Mouse (Mus musculus) heart, embryonic 15.5 days (tissue): Measurements from ENCODE around the gene Tfdp1. TPM values are rescaled to one million over a fixed set of nuclear protein-coding genes. Genes with fewer than 3 reads are reported as not detected.

Source experiments
- ATAC-seq: fragments of 200-750 bp; cut with Nextera tagmentation; replicated peaks from 2 replicates; pipeline ENCODE4 v1.8.0; 2017; ENCODE audit warnings: low read depth, moderate TSS enrichment; ENCODE audit not compliant: insufficient number of reproducible peaks, insufficient read depth, low FRiP score
- H3K27ac ChIP-seq: fragments of 300-500 bp; sonication (generic); 2 replicates; pipeline ENCODE4 v1.5.1; 2015; ENCODE audit warnings: mild to moderate bottlenecking, inconsistent platforms
- H3K27me3 ChIP-seq: fragments of 300-500 bp; sonication (generic); 2 replicates; pipeline ENCODE4 v1.6.1; 2015; ENCODE audit warnings: inconsistent platforms
- H3K36me3 ChIP-seq: fragments of 300-500 bp; sonication (generic); 2 replicates; pipeline ENCODE4 v1.6.1; 2015; ENCODE audit warnings: mild to moderate bottlenecking, inconsistent platforms
- H3K4me1 ChIP-seq: fragments of 300-500 bp; sonication (generic); replicated peaks from 2 replicates; pipeline ENCODE4 v1.6.1; 2015; ENCODE audit warnings: inconsistent platforms
- H3K4me2 ChIP-seq: fragments of 300-500 bp; sonication (generic); 2 replicates; pipeline ENCODE4 v1.6.1; 2015; ENCODE audit warnings: inconsistent platforms, mild to moderate bottlenecking, moderate library complexity
- H3K4me3 ChIP-seq: fragments of 300-500 bp; sonication (generic); 2 replicates; pipeline ENCODE4 v1.5.1; 2015; ENCODE audit warnings: mild to moderate bottlenecking, inconsistent platforms
- H3K9ac ChIP-seq: fragments of 300-500 bp; sonication (generic); 2 replicates; pipeline ENCODE4 v1.6.1; 2015; ENCODE audit warnings: mild to moderate bottlenecking, inconsistent platforms
- H3K9me3 ChIP-seq: fragments of 300-500 bp; sonication (generic); replicated peaks from 2 replicates; pipeline ENCODE4 v1.6.1; 2016; ENCODE audit warnings: inconsistent platforms
- WGBS: fragments of 180-500 bp; shearing (Covaris S2); methylation state at CpG from one replicate; pipeline ENCODE4 v1.1.7; 2015; ENCODE audit warnings: mixed read lengths; 5-methylcytosine and 5-hydroxymethylcytosine counted together
- polyA plus RNA-seq: library from polyadenylated mRNA; unstranded; fragments of >200 nt; fragmentation: Nextera tagmentation; extraction: Ambion mirVana; gene quantifications from 2 replicates; pipeline ENCODE4 v1.2.1, GENCODE M21; 2015

Tfdp1 gene
- polyA plus RNA-seq, 1 experiment from 2014 or later = 71.9 TPM

DNA sequence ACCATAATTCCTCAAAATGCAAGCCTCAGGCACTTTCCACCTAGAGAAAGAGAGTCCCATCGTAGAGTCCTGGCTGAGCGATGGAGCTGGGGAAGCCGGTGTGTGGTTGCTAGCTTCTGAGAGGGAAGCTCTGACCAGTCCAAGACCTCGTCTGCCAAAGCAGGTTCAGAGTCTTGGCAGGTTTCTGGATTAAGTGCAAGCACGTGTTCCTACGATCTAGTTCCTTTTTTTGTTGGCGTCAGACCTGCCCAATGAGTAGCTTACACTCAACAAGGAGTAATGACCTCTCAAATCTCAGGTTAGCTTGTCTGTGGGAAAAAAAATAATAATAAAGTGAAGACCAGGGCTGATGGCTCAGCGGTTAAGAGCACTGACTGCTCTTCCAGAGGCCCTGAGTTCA lies 49.2 kb downstream of the Tfdp1 start:
- H3K9ac ChIP-seq = no peak overlapping the region
- H3K9me3 ChIP-seq = no peaks in the 10 kb centered on the region
- WGBS = 74% methylated on average over 8 of the region's 8 CpGs
- no peaks in the 10 kb centered on the region for H3K4me1 ChIP-seq
- no peaks in the 10 kb centered on the region for H3K36me3 ChIP-seq
- no peak overlapping the region for H3K4me2 ChIP-seq
- no peak overlapping the region for H3K4me3 ChIP-seq
- H3K27me3 ChIP-seq = no peaks in the 10 kb centered on the region
- ATAC-seq = no peak
- H3K27ac ChIP-seq = no peak overlapping the region

- no peak overlapping the region for H3K27ac ChIP-seq
- no peak overlapping the region for H3K9ac ChIP-seq
- H3K36me3 ChIP-seq = no peaks in the 10 kb centered on the region
- WGBS = 76% methylated on average over 2 of the region's 2 CpGs
- H3K4me3 ChIP-seq = no peak overlapping the region
- H3K27me3 ChIP-seq = no peaks in the 10 kb centered on the region
- H3K9me3 ChIP-seq = no peaks in the 10 kb centered on the region
- no peaks in the 10 kb centered on the region for H3K4me1 ChIP-seq
- no peak for ATAC-seq
- H3K4me2 ChIP-seq = no peak overlapping the region
These were observed 50.2 kb downstream of the Tfdp1 start for GRCm38 (mm10) chr8:13388744-13389143.

DNA sequence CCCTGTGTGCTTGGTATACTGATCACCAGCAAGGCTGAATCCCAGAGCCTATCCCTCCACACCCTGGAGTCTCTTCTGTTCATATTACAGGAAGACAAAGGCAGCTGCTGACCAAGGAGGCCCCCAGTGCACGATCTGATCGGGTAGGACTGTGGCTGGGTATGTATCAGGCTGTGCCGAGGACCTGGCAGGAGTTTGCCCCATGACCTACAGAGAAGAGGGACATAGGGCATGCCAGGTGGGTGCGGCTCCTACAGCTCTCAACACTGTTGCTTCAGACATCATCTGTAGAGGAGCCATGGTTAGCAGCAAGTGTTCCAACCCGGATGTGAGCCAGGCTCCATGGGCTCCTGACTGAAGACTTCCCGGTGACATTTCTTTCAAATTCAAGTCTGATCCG lies 55.3 kb downstream of the Tfdp1 start:
- Histone ChIP-seq H3K4me1 (no peaks in the 10 kb centered on the region), H3K9me3 (no peaks in the 10 kb centered on the region), H3K4me2 (no peak overlapping the region), H3K9ac (no peak overlapping the region), H3K36me3 (no peaks in the 10 kb centered on the region), H3K4me3 (no peak overlapping the region), H3K27me3 (no peaks in the 10 kb centered on the region), H3K27ac (no peak overlapping the region)
- no peak for ATAC-seq
- 85% methylated on average over 7 of the region's 7 CpGs for WGBS

DNA sequence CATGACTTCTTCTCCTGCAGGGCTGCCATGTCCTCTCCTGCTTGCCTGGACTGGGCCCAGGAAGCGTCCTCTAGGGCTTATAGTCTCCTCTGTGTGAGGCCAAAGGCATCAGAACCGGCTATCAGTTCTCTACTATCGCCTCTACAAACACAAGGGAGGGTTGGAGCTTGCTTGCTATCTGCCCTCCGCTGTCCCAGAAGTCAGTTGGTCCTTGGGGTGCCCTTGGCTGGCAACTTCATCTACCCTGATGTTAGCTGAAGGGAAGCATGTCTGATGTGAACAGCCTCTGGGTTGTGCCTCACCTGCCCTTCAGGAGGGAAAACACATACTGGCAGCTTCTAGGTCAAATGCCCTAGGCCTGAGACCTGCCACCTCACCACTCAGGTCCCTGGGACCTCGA lies 58.2 kb downstream of the Tfdp1 start, which contains the start of gene Atp4b:
Gene Atp4b (minus strand): TSS at position 101 of the 400 bp plus-strand sequence.
- no peaks in the 10 kb centered on the region for H3K9me3 ChIP-seq
- ATAC-seq = no peak
- H3K9ac ChIP-seq = no peak within 1 kb of the TSS
- H3K27ac ChIP-seq = no peak within 1 kb of the TSS
- H3K36me3 ChIP-seq = no peaks in the 10 kb centered on the region
- WGBS = 65% methylated on average over 5 of the region's 5 CpGs
- no peak within 1 kb of the TSS for H3K4me2 ChIP-seq
- H3K27me3 ChIP-seq = no peaks in the 10 kb centered on the region
- H3K4me1 ChIP-seq = no peaks in the 10 kb centered on the region
- no peak within 1 kb of the TSS for H3K4me3 ChIP-seq

DNA sequence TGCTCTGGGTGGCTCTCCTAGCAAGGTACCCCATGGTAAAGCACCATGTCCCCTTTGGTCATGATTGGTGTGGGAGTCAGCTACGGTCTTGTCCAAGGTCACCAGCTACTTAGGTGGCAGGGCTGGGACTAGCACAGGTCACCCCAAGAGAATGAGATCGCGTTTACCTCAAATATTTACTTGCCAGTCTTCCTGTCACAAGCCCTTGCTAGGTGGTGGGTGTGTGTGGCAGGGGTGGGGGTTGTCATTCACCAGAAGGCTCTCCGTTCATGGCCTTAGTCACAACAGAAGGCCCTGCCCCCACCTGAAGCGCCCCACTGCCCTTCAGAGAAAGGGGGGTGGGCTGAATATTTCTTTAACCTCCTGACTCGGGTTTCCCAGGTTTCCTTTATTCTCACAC lies 65.0 kb downstream of the Tfdp1 start:
- Histone ChIP-seq H3K27ac (no peak overlapping the region), H3K4me2 (no peak overlapping the region), H3K36me3 (no peaks in the 10 kb centered on the region), H3K27me3 (no peaks in the 10 kb centered on the region), H3K9ac (no peak overlapping the region), H3K4me3 (no peak overlapping the region), H3K9me3 (no peaks in the 10 kb centered on the region), H3K4me1 (no peaks in the 10 kb centered on the region)
- ATAC-seq = no peak
- 72% methylated on average over 6 of the region's 6 CpGs for WGBS

DNA sequence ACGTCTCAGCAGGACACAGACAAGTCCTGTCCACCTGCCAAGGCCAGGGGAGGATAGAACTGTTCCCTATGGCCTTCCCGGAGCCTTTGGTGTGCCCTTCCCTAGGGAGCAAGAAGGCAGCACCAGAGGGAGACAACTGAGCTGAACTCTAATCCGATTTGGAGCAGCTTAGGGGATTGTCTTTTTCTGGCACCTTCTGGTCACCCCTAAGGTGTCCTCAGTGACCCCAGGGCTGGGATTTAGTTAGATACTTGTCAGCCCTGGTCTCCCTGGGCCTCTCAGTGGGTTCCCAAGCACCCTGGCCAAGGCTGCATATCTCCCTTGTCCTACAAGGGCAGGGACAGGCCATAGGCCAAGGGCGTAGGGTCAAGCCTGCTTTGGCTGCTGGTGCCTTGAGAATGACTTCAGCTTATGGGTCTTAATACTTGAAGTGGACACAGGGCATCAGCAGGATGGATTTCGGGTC lies 66.1 kb downstream of the Tfdp1 start, which contains the start of gene Grk1:
Gene Grk1 (plus strand): TSS at position 416 of the 466 bp plus-strand sequence.
- no peaks in the 10 kb centered on the region for H3K4me1 ChIP-seq
- H3K9ac ChIP-seq = no peak within 1 kb of the TSS
- no peak for ATAC-seq
- no peak within 1 kb of the TSS for H3K4me2 ChIP-seq
- no peaks in the 10 kb centered on the region for H3K36me3 ChIP-seq
- WGBS = 75% methylated on average over 5 of the region's 5 CpGs
- H3K9me3 ChIP-seq = no peaks in the 10 kb centered on the region
- peaks cover 4% of the 10 kb centered on the region; the same call in 1 of the 2 replicates for H3K27me3 ChIP-seq
- H3K4me3 ChIP-seq = no peak within 1 kb of the TSS
- H3K27ac ChIP-seq = no peak within 1 kb of the TSS

GRCm38 (mm10) chr8:13406011-13406410 lies 67.5 kb downstream of the Tfdp1 start:
- WGBS = 75% methylated on average over 5 of the region's 5 CpGs
- Histone ChIP-seq H3K4me2 (no peak overlapping the region), H3K4me1 (no peaks in the 10 kb centered on the region), H3K9ac (no peak overlapping the region), H3K4me3 (no peak overlapping the region), H3K36me3 (no peaks in the 10 kb centered on the region), H3K27me3 (peaks cover 4% of the 10 kb centered on the region; the same call in 1 of the 2 replicates), H3K27ac (no peak overlapping the region), H3K9me3 (no peaks in the 10 kb centered on the region)
- ATAC-seq = no peak

- H3K27me3 ChIP-seq = peaks cover 18% of the 10 kb centered on the region
- no peak overlapping the region for H3K9ac ChIP-seq
- no peak overlapping the region for H3K27ac ChIP-seq
- no peaks in the 10 kb centered on the region for H3K4me1 ChIP-seq
- WGBS = 25% methylated on average over 6 of the region's 6 CpGs
- H3K9me3 ChIP-seq = no peaks in the 10 kb centered on the region
- no peak overlapping the region for H3K4me2 ChIP-seq
- no peak overlapping the region for H3K4me3 ChIP-seq
- ATAC-seq = no peak
- H3K36me3 ChIP-seq = no peaks in the 10 kb centered on the region
These were observed 73.0 kb downstream of the Tfdp1 start for GRCm38 (mm10) chr8:13411597-13411996.

- Histone ChIP-seq H3K4me3 (no peak overlapping the region), H3K9ac (no peak overlapping the region), H3K4me2 (no peak overlapping the region), H3K9me3 (no peaks in the 10 kb centered on the region), H3K36me3 (no peaks in the 10 kb centered on the region), H3K27ac (no peak overlapping the region), H3K4me1 (no peaks in the 10 kb centered on the region), H3K27me3 (peaks cover 18% of the 10 kb centered on the region)
- WGBS = 61% methylated on average over 13 of the region's 13 CpGs
- no peak; the same call in 1 of the 2 replicates for ATAC-seq
These were observed 74.5 kb downstream of the Tfdp1 start for GRCm38 (mm10) chr8:13412891-13413558.

DNA sequence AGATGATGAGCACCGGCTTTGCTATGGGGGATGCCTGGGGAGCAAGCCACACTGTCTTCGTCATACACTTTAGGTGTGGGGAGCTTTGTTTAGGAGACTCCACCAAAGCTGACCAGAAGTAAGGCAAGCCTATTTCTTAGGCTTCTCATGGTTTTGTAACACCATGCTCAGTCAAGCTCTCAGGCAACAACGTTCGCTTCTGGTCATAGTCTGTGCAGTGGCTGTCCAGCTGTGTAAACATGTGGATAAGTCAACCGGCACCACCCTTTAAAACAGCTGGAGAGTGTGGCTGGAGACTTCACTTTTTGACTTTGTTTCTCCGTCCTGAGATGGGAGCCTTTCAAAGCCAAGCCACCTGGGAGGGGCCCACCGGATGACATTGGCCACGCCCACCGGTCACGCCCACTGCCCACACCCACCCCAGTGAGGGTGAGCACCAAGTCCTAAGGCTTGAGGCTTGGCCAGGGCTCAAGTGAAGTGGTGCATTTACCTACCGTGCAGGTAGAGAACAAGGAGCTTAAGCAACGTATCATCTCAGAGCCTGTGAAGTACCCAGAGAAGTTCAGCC lies 75.4 kb downstream of the Tfdp1 start:
- ATAC-seq = no peak
- Histone ChIP-seq H3K9me3 (no peaks in the 10 kb centered on the region), H3K27me3 (peaks cover 17% of the 10 kb centered on the region), H3K4me3 (no peak overlapping the region), H3K27ac (no peak overlapping the region), H3K4me2 (no peak overlapping the region), H3K36me3 (no peaks in the 10 kb centered on the region), H3K4me1 (no peaks in the 10 kb centered on the region), H3K9ac (no peak overlapping the region)
- WGBS = 48% methylated on average over 12 of the region's 12 CpGs

GRCm38 (mm10) chr8:13415879-13416278 lies 77.3 kb downstream of the Tfdp1 start:
- Histone ChIP-seq H3K36me3 (no peaks in the 10 kb centered on the region), H3K4me3 (no peak overlapping the region), H3K27ac (no peak overlapping the region), H3K9me3 (no peaks in the 10 kb centered on the region), H3K4me2 (no peak overlapping the region), H3K9ac (no peak overlapping the region), H3K27me3 (peaks cover 14% of the 10 kb centered on the region; the same call in 1 of the 2 replicates), H3K4me1 (no peaks in the 10 kb centered on the region)
- ATAC-seq = no peak
- WGBS = 66% methylated on average over 10 of the region's 10 CpGs
